Mouse (Mus musculus) frontal cortex, adult (tissue): ENCODE results near the gene Blm.
"Not testable (repeated sequence)": the region's sequence is repeated elsewhere in the genome, so short reads cannot be mapped to it uniquely, and the experiment has no call there.

Experiments
- ATAC-seq: cut with Nextera tagmentation; 2 replicates; pipeline ENCODE4 v1.9.2; 2017; ENCODE audit warnings: mild to moderate bottlenecking, moderate library complexity, mixed read lengths; ENCODE audit not compliant: low TSS enrichment

The Blm gene

DNA sequence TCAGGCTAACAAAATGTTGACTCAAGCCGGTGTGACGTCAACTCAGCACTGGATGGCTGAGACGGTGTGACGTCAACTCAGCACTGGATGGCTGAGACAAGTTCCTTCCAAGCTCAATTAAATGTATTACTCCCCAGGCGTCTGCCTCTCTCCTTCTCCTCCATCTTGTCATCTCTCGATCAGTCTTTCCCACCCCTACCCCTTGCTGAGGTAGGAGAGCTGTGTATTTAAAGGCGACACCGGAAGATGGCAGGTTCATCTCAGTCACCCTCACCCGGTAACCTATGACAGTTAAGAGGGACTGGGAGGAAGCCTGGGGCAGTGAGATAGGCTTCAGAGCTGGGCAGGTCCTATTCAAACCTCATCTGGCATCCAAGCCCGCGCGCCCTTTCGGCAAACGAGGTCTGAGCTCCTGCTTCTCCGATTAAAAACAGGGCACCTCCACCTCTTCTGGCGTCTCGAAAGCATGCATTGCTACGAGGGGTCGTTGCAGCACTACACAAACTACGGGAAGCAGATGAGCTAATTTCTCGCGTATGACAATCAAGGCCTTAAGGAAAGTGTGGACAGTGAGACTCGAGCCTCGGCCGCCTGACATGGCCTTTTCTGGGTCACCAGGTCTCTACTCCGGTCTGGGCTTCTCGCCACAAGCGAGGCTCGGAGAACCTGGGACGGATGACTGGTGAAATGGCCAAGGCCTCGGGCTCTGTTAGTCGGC lies 469 bp downstream of the Blm start:
- ATAC-seq: no peak

DNA sequence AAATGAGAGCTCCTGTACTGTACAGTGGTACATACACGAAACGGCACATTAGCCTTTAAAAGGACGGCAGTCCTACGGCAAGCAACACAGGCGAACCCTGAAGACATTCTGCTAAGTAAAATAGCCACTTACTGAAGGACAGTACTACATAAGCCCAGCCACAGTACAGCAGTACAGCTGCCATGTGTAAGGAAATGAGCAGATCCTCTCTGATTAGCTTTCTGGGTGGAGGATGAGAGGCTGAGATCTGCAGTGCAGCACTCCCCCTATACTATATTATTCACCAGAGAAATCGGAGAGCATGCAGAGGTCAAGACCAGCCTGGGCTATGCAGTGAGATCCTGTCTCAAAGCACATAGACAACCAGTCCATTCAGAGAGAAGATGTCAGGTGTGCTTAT lies 3.8 kb downstream of the Blm start:
- no peak for ATAC-seq

DNA sequence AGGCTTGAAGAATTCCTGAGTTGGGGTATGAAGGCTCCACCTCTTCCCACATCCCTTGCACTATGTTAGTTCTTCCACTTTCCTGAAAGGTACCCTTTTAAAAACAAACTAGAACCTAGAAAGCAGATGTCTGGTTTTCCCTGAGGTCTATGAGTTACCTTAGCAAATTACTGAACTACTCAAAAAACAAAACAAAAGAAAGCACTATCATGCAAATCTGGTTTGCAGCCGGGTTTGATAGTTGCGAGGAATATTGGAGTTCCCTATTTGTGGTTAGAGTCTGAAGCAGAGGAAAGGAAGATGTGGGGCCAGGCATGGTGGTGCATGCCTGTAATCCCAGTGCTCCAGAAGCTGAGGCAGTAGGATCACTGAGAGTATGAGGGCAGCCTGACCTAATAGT lies 4.3 kb downstream of the Blm start:
- no peak for ATAC-seq

DNA sequence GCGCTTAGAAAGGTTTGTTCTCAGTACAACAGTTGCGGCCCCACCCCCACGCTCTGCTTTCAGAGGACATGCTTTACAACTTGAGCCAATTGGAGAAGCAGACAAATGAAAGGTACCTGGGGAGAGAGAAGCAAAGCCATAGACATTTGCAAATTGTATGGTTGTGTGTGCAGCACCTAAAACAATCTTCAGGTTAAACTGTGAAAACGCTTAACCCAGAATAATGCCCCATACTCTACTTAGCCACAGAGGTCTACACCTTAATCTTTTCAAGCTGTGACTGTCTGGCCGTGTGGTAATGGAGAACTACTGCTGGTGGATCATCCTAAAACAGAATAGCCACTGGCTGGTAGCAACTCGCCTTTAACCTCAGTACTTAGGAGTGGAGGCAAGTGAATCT lies 8.2 kb downstream of the Blm start:
- no peak for ATAC-seq

DNA sequence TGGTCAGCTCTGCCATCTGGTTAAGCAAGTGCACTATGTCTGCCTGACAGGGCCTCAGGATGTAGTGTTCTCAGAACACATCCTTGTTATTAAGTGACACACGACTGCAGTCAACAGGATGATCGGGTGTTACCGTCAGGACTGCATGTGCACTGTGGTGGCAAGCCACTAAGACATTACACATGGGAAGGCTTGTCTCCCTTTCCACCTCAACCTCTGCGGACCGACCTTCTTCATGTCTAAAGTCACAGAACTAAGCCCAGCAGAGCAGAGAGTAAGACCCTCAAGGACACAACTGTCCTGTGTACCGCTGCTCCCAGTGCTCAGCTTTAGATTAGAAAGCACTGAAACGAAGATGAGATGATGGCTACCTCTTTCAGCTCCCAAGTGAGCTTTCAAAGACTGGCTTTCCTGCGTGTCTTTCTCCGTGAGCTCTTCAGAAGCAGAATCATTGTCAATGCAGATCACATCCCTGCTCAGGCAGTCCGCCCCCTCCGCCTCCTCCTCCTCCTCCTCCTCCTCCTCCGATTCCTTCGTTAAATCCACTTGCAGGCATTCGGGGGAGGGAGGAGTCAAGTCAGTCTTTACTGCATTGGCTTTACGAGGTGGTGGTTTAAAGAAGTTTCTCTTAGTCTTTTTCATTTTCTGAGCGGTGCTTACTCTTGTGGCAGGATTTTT lies 22.4 kb downstream of the Blm start:
- ATAC-seq: no peak; the same call in 1 of the 2 replicates

DNA sequence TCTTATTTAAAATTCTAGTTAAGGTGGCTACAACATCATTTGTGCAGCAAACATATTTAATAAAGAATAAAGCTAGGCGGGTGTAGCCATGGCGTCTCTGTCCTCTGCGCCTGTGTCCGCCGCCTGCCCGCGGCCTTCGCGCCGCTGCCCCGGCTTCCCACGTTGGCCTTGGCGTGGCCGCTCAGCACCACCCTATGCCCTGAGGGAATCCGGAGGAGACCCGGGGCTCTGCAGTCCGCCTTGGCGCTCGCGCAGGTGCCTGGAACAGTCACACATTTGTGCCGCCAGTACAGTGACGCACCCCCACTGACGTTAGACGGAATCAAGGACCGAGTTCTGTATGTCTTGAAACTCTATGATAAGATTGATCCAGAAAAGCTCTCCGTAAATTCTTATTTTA lies 27.2 kb downstream of the Blm start:
- ATAC-seq: not testable (repeated sequence)

DNA sequence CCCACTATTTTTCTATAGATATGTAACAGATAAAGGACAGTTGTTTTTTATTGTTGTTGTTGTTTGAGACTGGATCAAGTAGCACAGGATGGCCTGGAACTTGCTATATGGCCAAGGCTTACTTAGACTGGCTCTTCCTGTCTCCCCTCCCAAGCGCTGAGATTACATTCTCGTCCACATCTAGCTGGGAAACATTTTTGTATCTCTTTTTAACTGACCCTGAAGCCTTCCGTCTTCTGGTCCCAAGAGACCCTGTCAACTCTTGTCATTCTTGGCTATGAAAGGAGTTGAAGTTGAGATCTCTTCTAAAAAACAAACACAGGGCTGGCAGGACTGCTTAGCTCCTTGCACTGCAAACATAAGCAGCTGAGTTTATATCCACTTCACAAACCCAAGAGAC lies 28.9 kb downstream of the Blm start:
- ATAC-seq: no peak

DNA sequence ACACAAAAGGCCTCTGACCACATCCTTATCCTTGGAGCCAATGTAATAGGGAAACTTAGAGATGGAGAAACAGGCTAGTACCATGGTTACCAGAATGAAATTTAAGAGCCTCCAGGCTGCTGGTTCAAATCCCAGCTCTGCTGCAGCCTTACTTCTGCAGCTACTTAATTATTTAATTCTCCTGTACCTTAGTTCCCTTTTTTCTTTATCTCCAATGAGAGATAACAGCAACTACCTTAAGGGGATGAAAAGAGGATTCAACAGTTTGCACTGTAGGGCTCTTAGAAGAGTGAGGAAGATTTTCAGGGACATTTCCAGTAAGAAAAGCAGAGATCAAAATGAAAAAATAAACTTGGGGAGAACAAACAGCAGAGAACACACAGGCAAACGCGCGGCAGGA lies 30.0 kb downstream of the Blm start:
- ATAC-seq: no peak

DNA sequence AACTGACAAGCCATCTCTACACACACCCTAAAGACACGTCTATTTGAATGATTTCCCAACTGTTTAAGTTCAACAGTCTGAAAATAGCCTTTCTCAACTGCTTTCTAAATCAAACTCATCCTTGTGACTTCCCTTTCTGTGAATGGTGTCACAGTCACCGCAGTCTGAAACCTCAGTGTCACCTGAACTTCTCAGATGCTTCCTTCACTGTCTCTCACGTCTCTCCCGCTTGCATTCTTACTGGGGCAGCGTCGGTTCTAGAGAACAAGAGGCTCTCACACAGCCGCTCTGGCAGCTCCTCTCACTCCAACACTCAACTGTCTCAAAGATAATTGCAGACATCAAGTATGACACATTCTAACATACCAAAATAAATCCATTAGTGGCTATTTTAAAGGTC lies 33.9 kb downstream of the Blm start:
- ATAC-seq: no peak

DNA sequence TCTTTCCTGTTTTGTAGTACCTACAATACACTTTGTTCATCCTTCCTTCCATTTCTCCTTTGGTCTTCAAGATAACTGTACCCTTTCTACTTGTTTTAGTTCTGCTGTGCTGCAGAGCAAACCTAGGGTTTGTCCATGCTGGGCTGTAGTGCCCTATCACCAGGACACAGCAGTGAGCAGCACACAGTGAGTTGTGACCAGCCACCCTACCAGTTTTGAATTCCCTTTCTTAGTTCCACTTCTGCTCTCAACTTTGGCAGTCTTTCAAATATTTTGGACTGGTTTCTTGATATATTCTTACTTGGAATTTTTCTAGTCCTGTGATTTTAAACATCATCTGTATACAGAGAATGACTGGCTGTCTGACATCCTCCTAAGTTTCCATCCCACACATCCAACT lies 34.8 kb downstream of the Blm start:
- no peak for ATAC-seq

DNA sequence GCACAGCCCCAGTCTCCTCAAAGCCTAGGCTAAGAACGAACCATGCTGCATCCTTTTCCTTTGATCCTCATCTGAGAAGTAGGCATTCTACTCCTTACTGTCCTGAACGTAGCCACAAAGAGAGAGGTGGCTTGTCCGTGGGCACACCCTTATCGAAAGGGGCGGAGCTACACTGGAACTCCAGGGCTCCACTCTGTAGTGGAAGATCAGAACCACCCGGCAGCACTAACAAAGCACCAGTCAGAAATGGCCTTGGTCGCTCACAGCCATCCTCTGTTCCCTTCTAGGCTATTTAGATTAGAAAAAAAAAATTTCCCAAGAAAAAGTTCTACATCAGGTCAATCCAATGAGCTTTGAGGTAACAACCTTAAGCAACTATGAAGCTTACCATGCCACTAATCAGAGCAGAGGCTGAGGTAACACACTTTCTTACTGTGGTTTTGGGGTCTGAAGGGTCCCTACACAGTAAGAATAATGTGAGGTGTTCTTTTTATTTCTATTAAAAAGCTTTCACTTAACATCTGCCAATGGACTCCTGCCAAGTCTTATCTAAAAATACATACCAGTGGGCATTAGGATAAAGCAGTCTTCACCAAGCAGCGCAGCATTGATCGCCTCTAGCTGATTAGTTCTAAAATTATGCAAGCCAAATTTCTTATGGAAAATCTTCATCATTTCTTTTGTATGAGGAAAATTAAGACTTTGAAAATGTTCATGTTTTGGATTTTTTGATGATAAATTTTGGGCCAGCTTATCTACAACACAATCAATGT lies 35.5 kb downstream of the Blm start:
- no peak for ATAC-seq

DNA sequence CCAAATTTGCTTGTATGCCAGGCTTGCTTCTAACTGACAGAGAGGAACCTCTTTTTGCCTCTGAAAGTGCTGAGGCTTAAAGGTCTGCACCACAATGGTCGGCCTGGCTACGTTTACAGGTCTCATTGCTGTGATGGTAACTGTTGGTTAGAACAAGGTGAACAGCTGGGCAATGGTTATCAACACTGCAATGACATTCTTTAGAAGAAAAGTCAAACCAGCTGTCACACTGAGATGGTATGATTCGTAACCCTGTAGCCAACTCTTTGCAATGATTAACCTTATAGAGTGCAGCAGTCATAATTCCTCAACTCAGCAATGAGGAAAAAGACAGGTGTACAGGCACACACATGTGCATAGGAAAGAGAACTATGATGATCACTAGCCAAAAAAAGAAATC lies 38.3 kb downstream of the Blm start:
- no peak for ATAC-seq

DNA sequence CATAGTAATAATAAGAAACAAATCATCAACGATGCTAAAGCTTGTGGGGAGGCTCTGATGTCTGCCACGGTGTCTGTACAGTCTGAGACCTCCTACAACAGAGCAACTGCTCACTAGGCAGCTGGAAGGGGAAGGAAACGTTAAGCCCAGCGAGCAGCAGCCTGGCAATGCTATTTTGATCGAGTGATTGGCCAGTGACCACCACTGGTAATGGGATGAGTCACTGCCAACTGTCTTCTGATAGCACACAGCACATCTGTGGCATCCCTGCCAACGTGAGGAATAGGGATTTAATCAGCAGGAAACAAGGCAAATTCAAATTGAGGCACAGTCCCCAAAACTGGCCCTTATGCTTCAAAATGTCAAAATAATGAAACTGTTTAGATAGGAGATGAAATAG lies 39.7 kb downstream of the Blm start:
- ATAC-seq: no peak

DNA sequence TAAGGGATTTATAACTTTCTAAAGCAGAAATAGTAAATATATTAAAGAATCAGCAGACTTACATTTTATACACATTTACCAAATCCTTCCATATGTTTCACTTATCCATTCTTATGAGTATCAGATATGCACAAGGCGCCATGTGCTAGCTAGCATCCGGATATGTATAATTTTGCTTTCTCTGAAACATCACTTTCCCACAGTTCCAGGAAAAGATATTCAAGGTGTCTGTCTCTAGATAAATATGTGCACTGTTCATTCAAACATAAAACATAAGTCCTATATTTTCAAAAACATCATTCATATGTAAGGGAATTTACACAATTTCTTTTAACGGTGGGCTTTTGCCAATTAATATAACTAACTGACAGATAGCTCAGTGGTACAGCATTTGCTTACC lies 42.9 kb downstream of the Blm start:
- ATAC-seq: no peak

DNA sequence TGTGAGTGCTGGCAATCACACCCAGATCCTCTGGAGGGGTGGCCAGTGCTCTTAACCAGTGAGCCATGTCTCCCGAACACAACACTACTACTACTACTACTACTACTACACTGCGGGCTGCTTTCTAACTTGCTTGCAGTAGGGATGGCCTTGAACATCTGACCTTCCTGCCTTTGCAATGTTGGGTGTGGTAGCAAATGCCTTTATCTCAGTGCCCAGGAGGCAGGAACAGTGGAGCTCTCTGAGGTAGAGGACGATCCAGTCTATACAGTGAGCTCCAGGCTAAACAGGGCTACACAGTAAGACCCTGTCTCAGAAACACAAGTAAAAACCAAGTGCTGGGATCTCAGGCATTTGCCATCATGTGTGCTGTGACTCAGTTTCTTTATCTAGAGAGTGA lies 43.8 kb downstream of the Blm start:
- no peak for ATAC-seq

DNA sequence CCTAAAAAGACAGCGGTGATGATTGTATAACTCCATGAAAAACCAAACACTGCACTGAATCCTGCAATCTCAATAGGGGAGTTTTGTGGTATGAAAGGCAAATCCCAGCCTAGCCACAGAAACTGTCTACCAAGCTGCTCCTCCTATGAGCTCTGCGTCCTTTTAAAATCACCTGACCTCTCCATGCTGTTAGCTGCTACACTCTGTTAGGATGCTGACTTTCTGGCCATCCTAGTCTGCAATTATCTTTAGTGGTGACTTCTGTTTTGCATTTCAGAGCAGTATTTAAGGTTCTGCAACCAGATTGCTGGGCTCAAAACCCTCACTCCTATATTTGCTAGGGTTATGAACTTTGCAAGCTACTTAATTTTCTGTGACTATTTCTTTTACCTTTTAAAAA lies 44.6 kb downstream of the Blm start:
- ATAC-seq: no peak

DNA sequence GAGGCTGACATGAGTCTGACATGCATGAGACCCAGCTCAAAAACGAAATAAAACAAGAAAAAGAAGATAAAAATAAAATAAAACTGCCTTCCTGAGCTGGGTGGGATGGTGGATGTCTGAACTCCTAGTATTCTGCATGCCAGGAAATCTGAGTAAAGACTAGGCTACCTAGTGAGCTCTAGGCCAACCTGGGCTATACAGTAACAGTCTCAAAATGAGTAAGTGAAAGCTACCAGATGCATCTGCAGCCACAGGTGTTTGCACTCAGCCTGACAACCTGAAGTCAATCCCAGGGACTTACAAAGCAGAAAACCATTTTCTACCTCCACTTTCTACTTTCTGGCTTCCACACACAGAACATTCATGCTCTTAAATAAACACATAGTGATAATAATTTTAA lies 45.5 kb downstream of the Blm start:
- ATAC-seq: no peak

DNA sequence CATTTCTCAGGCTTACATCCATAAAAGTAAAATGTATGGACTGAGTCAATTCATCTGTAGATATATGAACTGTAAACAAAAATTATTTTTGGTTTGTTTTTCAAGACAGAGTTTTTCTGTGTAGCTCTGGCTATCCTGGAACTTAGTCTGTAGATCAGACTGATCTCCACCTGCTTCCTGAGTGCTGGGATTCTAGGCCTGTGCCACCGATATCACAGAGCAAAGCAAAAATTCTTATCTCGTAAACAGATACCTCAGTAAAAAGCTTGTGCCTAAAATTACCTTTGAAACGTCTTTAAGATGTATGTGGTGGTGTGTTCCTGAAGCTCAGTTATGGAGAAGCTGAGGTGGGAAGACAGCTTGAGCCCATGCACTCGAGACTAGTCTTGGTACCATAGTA lies 47.7 kb downstream of the Blm start:
- ATAC-seq: no peak

DNA sequence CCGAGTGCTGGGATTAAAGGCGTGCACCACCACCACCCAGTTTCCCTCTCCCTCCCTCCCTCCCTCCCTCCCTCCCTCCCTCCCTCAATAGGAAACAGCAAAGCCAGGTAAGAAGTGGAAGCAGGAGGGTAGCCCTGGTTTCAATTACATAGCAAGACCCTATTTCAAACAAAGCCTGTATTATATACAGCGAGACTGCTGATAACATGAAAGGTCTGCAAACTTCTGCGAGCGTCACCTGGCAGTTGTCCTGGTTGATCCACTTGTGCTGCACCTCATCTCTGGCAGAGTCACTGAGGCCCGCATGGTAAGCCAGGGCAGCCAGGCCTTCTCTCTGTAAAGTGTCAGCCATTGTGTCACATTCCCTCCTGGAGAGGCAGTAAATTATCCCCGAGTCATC lies 54.8 kb downstream of the Blm start:
- ATAC-seq: no peak

DNA sequence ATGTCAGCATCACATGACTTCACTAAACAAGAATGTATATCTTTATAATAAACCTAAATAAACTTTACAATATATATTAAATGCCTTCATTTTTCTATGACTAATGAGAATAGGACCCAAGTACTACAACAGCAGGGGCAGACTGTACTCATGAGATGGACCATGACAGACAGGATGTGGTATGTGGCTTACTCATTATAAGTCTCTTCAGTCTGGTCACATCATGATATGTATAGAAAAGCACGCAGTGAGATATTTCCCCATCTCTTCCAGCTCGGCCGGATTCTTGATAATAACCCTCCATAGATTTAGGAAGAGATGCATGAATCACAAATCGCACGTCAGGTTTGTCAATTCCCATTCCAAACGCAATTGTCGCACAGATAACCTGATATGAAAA lies 61.1 kb downstream of the Blm start:
- no peak for ATAC-seq

DNA sequence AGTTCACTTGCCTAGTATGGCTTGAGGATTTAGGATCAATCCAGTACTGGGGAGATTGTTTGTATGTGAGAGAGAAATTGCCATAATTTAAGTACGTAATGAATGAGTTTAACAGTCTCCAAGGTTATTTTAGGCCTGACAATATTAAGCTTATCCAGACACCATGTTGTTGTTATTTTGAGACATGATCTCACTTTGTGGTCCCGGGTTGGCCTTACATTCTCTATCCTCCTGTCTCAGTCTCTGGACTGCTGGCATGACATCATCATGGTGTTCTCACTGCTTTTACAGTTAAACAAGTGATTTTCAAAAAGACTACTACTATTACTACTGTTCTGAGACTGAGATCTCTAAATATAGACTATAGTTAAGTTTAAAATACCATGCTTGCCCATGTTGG lies 66.1 kb downstream of the Blm start:
- ATAC-seq: no peak

DNA sequence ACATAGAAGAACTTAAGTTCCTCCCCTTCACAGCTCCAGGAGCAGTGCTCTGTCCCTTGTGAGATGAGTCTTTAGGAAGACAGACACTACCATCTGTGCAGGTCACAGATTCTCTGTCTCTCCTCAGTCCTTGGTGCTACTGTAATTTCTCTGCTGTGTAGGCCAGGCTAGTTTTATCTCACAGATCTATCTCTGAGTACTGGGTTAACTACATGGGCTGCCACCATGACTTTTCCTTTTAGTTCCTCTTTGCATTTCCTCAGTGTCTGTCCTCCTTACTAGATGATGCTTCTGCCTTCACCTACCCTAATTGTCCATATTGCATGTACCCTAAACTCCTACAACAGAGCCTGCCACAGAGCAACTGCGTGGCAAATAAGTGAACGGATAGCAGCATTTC lies 67.6 kb downstream of the Blm start:
- ATAC-seq: no peak

DNA sequence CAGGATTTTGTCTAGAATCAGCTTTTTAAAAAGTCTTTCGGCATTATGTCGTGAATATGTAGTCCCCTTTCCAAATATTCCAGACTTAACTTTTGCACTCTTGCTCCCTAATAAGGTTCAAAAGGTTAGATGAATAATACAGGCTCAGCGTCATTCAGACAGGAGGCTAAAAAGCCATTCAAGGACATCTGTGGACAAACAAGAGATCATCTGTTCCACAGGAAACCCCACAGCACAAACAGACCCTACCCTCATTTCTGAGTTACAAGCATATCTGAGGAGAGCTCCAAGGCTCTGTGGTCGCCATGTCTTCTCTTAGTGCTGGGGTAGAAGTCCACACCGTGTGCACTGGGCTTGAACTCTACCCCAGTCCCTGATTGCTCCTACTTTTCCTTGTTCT lies 70.1 kb downstream of the Blm start:
- ATAC-seq: no peak
